Mouse (Mus musculus): ENCODE data around the gene Tmem138.

GRCm38 (mm10) chr19:10585112-10585511 lies 8.0 kb upstream of the Tmem138 start:
- no peak for TF ChIP-seq CTCF (IDR thresholded peaks at IDR 0.05; ENCODE audit: borderline replicate concordance, insufficient read depth, low read depth, low read length)
- TF ChIP-seq POLR2A (IDR thresholded peaks at IDR 0.05; ENCODE audit: borderline replicate concordance, insufficient read depth, low read length): no peak

All from cerebellum, adult 2 months (tissue).